Mouse (Mus musculus) ovary, postnatal 36 days (tissue): ENCODE measurements around the gene Timm17b.

ENCODE experiments used
- DNase-seq: peaks from one replicate; pipeline ENCODE4 v3.0.0; 2022; ENCODE audit warnings: low spot score, mixed read lengths

The Timm17b gene

DNA sequence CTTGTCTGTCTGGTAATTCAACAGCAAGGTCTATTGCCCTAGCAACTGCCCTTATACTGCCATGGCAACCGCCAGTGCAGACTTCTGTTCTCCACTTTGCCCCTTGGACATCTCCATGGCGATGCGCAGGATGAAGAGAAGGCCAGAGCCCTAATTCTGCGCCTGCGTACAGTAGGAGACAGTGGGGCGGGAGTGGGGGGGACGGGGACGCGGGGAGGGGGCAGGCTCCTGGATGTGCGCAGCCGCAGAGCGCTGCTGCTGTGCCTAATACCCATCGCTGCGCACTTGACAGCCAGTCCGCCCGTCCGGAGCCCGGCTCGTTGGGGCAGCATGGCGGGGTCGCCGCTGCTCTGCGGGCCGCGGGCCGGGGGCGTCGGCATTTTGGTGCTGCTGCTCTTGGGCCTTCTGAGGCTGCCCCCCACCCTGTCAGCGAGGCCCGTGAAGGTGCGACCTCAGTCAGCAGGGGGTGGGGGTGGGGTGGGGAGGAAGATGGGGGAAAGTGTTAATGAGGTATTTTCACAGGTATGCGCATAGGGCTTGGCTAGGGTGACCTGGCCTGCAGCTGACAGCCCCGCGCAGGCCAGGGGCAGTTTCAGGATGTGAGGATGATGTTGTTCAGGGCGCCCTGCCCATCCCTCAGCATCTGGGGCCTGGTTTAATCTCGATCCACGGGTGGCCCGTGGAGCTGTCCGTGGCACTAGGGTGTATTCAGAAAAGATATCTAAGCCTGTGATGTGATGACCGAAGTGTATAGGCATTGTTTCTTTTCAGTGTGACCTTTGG is 20.6 kb downstream of the Timm17b start, which contains the start of gene Pcsk1n:
TSS of gene Pcsk1n (plus strand) at position 222 of the 783 bp plus-strand sequence.
- no peak for DNase-seq

- no peak for DNase-seq
These were observed 22.9 kb downstream of the Timm17b start for GRCm38 (mm10) chrX:7922032-7922431.

GRCm38 (mm10) chrX:7926266-7926665 is 27.1 kb downstream of the Timm17b start:
- no peak for DNase-seq

GRCm38 (mm10) chrX:7927116-7927515 is 28.0 kb downstream of the Timm17b start:
- no peak for DNase-seq

DNA sequence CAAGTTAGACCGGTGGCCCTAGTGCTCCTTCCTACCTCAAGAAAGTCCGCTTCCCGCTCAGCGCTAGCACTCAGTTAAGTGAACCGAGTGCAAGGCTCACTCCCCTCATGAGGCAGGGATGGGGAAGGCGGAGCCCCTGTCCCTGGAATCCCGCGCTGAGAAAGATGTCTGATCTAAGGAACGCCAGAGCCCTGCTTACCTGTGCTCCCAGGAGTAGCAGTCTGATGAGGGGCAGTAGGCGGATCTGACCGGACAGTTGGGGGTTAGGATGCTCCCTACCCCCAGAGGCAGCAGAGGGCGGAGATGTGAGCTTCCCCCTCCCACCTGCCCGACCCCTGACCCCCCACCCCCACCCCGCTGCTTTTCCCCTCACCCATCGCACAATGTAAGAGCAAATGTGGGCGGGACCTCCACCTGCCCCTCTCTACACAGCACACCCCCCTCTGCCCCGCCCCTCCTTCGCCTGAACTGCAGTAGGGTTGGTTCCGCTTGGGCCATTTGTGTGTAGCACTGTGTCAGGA is 29.2 kb downstream of the Timm17b start, which contains the start of gene Eras:
TSS of gene Eras (minus strand) at position 338 of the 521 bp plus-strand sequence.
- no peak for DNase-seq

DNA sequence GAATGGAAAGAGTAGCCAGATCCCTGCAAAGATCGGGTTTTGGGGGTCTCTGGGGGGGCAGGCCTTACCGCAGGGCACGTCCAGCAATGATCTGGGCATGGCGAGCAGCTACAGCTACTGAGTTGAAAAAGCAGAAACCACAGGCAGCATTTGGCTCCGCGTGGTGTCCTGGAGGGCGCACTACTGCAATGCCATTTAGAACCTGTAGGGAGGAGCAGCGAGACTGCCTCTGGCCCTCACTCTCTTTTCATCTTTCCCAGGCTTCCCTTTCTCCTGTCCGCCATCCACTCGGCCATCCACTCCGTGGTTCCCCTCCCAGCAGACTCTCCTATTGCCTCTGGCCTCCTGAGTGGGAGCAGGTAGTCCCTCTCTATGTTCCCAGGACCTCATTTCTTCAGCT is 37.7 kb downstream of the Timm17b start:
- DNase-seq = no peak

DNA sequence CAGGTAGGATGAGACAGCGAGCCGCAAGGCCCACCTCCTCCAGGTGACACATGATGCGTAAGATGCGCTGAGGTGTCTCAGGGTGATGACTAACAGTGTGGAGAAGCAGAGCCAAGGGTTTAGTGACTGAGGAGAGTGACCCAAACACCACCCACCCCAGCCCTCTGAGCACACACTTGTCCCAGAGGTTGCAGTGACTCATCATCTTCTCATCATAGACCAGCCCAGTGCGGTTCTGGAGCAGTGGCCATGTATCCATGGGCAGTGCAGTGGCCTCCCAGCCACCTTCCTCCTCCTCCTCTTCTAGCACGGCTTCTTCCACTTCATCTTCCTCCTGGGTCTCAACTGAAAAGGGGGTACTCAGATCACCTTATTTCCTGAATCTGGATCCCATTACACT is 38.5 kb downstream of the Timm17b start:
- no peak for DNase-seq

DNA sequence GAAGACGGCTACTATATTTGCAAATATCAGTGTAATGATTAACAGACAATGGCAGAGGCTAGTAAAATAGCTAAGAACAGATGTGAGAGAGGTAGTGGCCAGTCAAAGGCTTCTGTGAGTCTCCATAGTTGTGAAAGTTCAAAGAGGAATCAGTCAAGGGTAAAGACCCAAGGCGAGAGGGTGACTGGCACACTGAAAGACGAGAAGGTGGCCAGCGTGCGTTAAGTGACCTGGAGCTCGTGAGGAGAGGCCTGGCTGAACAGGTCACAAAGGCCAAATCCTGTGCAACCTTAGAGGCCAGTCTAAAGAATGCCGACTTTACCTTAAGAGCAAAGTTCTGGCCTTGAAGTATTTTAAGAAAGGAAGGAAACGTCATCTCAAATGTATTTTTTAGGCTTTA is 46.5 kb downstream of the Timm17b start:
- DNase-seq = no peak

- DNase-seq = no peak
These were observed 48.1 kb downstream of the Timm17b start, which contains the start of gene Hdac6 for GRCm38 (mm10) chrX:7947108-7947899. Gene Hdac6, minus strand, starts transcription at chrX:7947889.

DNA sequence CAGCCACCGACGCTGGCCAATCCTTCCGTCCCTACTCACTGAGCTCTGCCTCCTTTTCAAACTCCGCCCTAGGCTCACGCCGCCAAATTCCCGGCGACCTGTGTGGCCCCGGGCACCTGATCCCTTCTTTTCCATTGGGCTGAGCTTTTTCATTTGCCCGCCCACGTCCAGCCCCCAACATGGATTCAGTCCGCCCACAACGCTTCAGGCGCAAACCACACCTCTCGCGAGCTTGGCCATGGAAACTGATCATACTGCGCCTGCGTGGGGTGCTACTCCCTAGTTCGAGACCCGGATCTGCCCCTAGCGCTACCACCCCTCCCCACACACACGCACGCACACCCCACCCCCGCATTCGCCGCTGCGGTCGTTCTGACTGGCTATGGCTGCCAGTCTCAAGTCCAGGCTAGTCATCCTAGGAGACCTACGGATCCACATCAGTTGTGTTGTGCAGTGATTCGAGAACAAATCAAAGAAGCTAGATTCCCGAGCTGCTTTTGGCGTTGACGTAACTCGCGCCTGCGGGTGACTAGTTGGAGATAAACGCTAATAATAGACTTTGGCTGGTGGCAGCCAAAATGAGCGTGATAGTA is 48.8 kb downstream of the Timm17b start:
- peak; percentile 89 for DNase-seq

DNA sequence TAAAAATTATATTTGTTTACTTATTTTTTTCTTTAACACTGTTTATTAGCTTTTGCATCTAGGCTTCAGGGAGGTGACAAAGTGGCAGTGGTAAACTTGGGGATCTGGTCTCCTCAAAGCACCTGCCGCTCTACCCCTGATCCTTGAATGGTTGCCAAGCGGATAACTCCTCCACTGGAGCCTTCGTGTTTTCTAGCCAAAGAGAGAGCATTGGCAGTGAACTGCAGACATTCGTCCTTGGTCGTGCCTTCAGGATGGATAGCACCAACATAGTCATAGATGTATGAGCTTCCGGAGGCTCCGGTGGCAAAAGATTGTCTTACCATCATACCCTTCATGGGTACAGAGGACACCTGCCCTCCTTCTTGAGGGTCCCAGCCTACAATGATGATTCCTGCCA is 50.9 kb downstream of the Timm17b start:
- no peak for DNase-seq
